Mouse (Mus musculus) forebrain, embryonic 12.5 days (tissue): ENCODE measurements around the gene Cfap61. TPM values are rescaled to one million over a fixed set of nuclear protein-coding genes. Genes with fewer than 3 reads are reported as not detected.

Experiments used
- ATAC-seq: fragments of 200-750 bp; cut with Nextera tagmentation; 2 replicates; pipeline ENCODE4 v1.8.0; 2017; ENCODE audit warnings: moderate TSS enrichment; ENCODE audit not compliant: low FRiP score
- H3K27ac ChIP-seq: fragments of 300-500 bp; sonication (generic); 2 replicates; pipeline ENCODE4 v1.5.1; 2016; ENCODE audit warnings: mild to moderate bottlenecking
- H3K27me3 ChIP-seq: fragments of 300-500 bp; sonication (generic); 2 replicates; pipeline ENCODE4 v1.6.1; 2016; ENCODE audit warnings: mild to moderate bottlenecking
- H3K36me3 ChIP-seq: fragments of 300-500 bp; sonication (generic); replicated peaks from 2 replicates; pipeline ENCODE4 v1.6.1; 2016; ENCODE audit warnings: mild to moderate bottlenecking
- H3K4me1 ChIP-seq: fragments of 300-500 bp; sonication (generic); 2 replicates; pipeline ENCODE4 v1.6.1; 2016
- H3K4me2 ChIP-seq: fragments of 300-500 bp; sonication (generic); 2 replicates; pipeline ENCODE4 v1.6.1; 2016; ENCODE audit warnings: mild to moderate bottlenecking, moderate library complexity
- H3K4me3 ChIP-seq: fragments of 300-500 bp; sonication (generic); replicated peaks from 2 replicates; pipeline ENCODE4 v1.5.1; 2016; ENCODE audit warnings: mild to moderate bottlenecking
- H3K9ac ChIP-seq: fragments of 300-500 bp; sonication (generic); 2 replicates; pipeline ENCODE4 v1.6.1; 2016; ENCODE audit warnings: mild to moderate bottlenecking
- H3K9me3 ChIP-seq: fragments of 300-500 bp; sonication (generic); 2 replicates; pipeline ENCODE4 v1.6.1; 2016
- WGBS: fragments of 180-500 bp; shearing (Covaris S2); methylation state at CpG from one replicate; pipeline ENCODE4 v1.1.7; 2016; 5-methylcytosine and 5-hydroxymethylcytosine counted together
- polyA plus RNA-seq: library from polyadenylated mRNA; unstranded; fragments of >200 nt; fragmentation: Nextera tagmentation; extraction: Ambion mirVana; gene quantifications from 2 replicates; pipeline ENCODE4 v1.2.1, GENCODE M21; 2016

Gene Cfap61
- polyA plus RNA-seq, 1 experiment from 2014 or later: 1.2 TPM

- H3K9me3 ChIP-seq: no peaks in the 10 kb centered on the region
- no peaks in the 10 kb centered on the region for H3K27me3 ChIP-seq
- H3K9ac ChIP-seq: no peak overlapping the region
- no peaks in the 10 kb centered on the region for H3K4me1 ChIP-seq
- no peak for ATAC-seq
- H3K36me3 ChIP-seq: no peaks in the 10 kb centered on the region
- H3K4me3 ChIP-seq: no peak overlapping the region
- 90% methylated on average over 4 of the region's 4 CpGs for WGBS
- H3K27ac ChIP-seq: no peak overlapping the region
- no peak overlapping the region for H3K4me2 ChIP-seq
These were observed 212.7 kb downstream of the Cfap61 start for GRCm38 (mm10) chr2:146147306-146147705.

- Histone ChIP-seq H3K36me3 (no peaks in the 10 kb centered on the region), H3K9me3 (no peaks in the 10 kb centered on the region), H3K4me3 (no peak overlapping the region), H3K4me1 (no peaks in the 10 kb centered on the region), H3K4me2 (no peak overlapping the region), H3K27me3 (no peaks in the 10 kb centered on the region), H3K9ac (no peak overlapping the region), H3K27ac (no peak overlapping the region)
- WGBS: 91% methylated on average over 5 of the region's 5 CpGs
- ATAC-seq: no peak
These were observed 213.2 kb downstream of the Cfap61 start for GRCm38 (mm10) chr2:146147801-146148200.

DNA sequence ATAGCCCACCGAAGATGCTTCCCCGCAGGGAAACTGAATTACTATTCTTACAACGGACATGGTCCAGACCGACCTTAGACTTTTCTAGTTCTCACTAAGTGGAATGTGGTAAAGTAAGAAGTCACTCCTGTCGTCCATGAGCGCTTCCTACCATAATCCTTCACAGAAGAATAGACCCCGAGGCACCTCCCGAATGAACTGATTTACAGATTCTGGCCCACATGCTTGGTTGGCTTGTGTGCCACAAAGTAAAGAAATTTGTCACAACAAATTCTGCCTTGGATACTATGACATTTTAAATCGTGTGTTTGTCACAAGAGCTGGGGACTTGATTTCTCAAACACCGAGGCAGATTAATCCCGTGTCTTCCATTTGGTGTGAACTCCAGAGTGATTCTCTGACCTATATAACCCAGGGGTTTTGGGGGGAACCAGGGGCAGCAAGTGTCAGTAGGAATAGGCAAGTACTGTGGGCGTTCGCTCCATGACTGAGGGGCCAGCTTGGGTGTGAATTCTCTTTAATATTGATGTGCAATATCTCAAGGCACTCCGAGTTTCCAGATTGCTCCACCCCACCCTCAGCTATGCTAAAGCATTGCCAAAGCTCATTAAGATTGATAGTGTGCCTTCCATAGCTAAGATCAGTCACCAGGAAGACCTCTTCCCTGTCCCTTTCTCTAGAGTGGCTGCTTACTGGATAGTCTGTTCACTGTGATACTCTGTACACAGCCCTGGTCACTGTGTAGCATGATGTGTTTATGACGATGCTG lies 214.8 kb downstream of the Cfap61 start:
- no peak for ATAC-seq
- no peak overlapping the region for H3K9ac ChIP-seq
- no peaks in the 10 kb centered on the region for H3K9me3 ChIP-seq
- no peak overlapping the region for H3K4me2 ChIP-seq
- H3K4me3 ChIP-seq: no peak overlapping the region
- no peaks in the 10 kb centered on the region for H3K36me3 ChIP-seq
- no peak overlapping the region for H3K27ac ChIP-seq
- H3K4me1 ChIP-seq: no peaks in the 10 kb centered on the region
- H3K27me3 ChIP-seq: no peaks in the 10 kb centered on the region
- 89% methylated on average over 15 of the region's 15 CpGs for WGBS

DNA sequence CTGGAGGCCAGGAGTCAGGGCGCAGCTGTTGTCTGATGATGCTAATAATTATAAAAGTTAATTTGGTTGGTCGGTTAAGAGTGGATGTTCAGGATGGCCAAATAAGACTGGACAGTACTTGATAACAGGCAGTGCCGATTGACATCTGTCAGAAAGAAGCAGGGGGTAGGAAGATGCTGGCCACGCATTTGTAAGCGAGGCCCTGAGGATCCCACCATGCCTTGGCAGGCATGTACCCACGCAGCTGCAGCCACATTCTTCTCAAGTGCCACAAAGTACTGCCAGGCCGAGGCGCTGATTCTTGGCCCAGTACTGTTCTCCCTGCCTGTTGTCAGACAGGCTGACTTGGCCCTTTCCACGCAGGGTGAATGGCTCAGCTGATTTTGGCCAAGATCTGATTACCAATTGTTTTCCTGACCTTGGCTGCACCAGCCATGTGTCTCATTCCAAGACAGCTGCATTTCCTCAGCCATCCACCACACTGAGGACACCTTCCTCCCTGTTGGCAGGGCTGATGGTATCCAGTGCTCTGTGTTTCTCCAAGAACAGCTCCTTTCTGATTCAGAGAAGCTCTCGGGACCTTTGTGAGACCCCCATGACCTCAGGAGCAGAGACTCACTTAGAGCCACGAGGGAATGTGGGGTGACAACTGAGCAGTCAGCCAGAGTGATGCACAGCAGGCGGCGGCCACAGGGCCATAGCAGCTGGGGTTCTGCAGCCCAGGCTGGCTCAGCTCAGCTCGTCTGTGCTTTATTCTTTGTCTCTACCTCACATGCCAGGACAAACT lies 233.6 kb downstream of the Cfap61 start:
- no peaks in the 10 kb centered on the region for H3K27me3 ChIP-seq
- no peaks in the 10 kb centered on the region for H3K36me3 ChIP-seq
- H3K9me3 ChIP-seq: no peaks in the 10 kb centered on the region
- H3K4me3 ChIP-seq: no peak overlapping the region
- peaks cover 17% of the 10 kb centered on the region for H3K4me1 ChIP-seq
- peak overlapping the region; percentile 53; the same call in 1 of the 2 replicates for H3K27ac ChIP-seq
- ATAC-seq: 0 out of 2 replicates have a peak, but pooled peaks have one; percentile 7
- H3K4me2 ChIP-seq: no peak overlapping the region
- WGBS: 50% methylated on average over 14 of the region's 14 CpGs
- no peak overlapping the region; the same call in 1 of the 2 replicates for H3K9ac ChIP-seq

GRCm38 (mm10) chr2:146169492-146169891 lies 234.9 kb downstream of the Cfap61 start:
- Histone ChIP-seq H3K9ac (no peak overlapping the region), H3K36me3 (no peaks in the 10 kb centered on the region), H3K4me1 (peaks cover 17% of the 10 kb centered on the region), H3K27me3 (no peaks in the 10 kb centered on the region), H3K9me3 (no peaks in the 10 kb centered on the region), H3K27ac (no peak overlapping the region), H3K4me3 (no peak overlapping the region), H3K4me2 (no peak overlapping the region)
- peak; percentile 24; the same call in 1 of the 2 replicates for ATAC-seq
- WGBS: 23% methylated on average over 7 of the region's 7 CpGs

GRCm38 (mm10) chr2:146172106-146172505 lies 237.5 kb downstream of the Cfap61 start:
- H3K4me1 ChIP-seq: peaks cover 17% of the 10 kb centered on the region
- H3K27me3 ChIP-seq: no peaks in the 10 kb centered on the region
- no peak overlapping the region for H3K4me2 ChIP-seq
- no peak overlapping the region for H3K27ac ChIP-seq
- no peak overlapping the region for H3K9ac ChIP-seq
- no peak for ATAC-seq
- H3K36me3 ChIP-seq: no peaks in the 10 kb centered on the region
- WGBS: 43% methylated on average over 4 of the region's 4 CpGs
- H3K4me3 ChIP-seq: no peak overlapping the region
- no peaks in the 10 kb centered on the region for H3K9me3 ChIP-seq

GRCm38 (mm10) chr2:146174173-146174572 lies 239.6 kb downstream of the Cfap61 start:
- Histone ChIP-seq H3K9ac (no peak overlapping the region), H3K4me3 (no peak overlapping the region), H3K27me3 (no peaks in the 10 kb centered on the region), H3K4me1 (peaks cover 6% of the 10 kb centered on the region), H3K9me3 (no peaks in the 10 kb centered on the region), H3K4me2 (no peak overlapping the region), H3K27ac (no peak overlapping the region), H3K36me3 (no peaks in the 10 kb centered on the region)
- no peak for ATAC-seq
- 94% methylated on average over 7 of the region's 7 CpGs for WGBS

GRCm38 (mm10) chr2:146178718-146179117 lies 244.1 kb downstream of the Cfap61 start:
- H3K4me2 ChIP-seq: no peak overlapping the region
- H3K9ac ChIP-seq: no peak overlapping the region
- no peak overlapping the region for H3K27ac ChIP-seq
- peaks cover 3% of the 10 kb centered on the region for H3K4me1 ChIP-seq
- H3K36me3 ChIP-seq: no peaks in the 10 kb centered on the region
- no peak overlapping the region for H3K4me3 ChIP-seq
- H3K27me3 ChIP-seq: no peaks in the 10 kb centered on the region
- WGBS: 85% methylated on average over 1 of the region's 1 CpGs
- H3K9me3 ChIP-seq: no peaks in the 10 kb centered on the region
- no peak for ATAC-seq

DNA sequence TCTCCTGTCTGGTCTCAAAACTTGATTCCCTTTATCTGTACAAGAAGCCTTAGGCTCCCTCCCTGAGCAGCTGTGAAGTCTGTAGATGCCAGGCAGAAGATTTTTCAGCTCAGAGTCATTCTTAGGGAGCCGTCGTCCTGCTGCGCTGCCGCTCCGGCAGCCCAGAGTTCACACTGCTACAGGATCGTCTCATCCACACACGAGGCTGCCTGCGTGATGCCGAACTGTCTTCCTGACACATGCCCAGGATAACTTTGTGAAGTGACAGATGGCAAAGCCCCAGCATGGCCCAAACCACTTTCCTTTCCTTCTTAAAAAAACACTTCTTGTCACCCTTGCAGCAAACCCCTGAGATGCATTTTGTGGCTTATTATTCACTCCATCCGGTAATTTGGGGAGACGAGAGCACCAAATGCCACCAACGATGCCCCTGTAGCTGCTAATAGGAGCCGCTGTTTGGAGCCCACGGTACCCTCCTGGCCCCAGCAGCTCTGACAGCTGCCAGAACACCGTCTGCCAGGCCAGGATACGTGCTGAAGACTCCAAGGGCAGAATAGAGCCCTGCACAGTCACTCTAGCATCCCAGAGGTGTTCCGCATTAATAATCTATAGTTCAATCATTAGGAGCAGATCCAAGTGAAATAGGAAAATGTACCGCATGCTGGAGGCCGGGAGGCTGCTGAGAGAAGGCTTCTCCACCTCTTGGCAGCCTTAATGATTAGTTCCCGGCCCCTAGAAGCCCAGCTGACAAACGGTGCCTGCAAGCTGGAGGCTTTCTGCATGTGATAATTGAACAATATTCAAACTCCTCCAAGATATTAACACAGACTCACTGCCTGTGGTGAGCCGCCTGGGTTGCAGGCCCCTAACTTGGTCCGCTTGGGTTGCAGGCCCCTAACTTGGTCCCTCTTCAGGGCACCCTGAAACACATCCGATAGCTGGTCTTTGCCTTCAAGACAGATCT lies 249.5 kb downstream of the Cfap61 start:
- H3K9ac ChIP-seq: no peak overlapping the region
- H3K27me3 ChIP-seq: peaks cover 3% of the 10 kb centered on the region; the same call in 1 of the 2 replicates
- no peak overlapping the region for H3K4me2 ChIP-seq
- no peaks in the 10 kb centered on the region for H3K9me3 ChIP-seq
- no peak for ATAC-seq
- peaks cover 12% of the 10 kb centered on the region for H3K4me1 ChIP-seq
- H3K27ac ChIP-seq: peak overlapping the region; percentile 56; the same call in 1 of the 2 replicates
- H3K36me3 ChIP-seq: no peaks in the 10 kb centered on the region
- no peak overlapping the region for H3K4me3 ChIP-seq
- WGBS: 76% methylated on average over 24 of the region's 24 CpGs

GRCm38 (mm10) chr2:146196126-146196525 lies 261.5 kb downstream of the Cfap61 start:
- H3K4me3 ChIP-seq: no peak overlapping the region
- H3K4me2 ChIP-seq: no peak overlapping the region
- H3K27me3 ChIP-seq: no peaks in the 10 kb centered on the region; the same call in 1 of the 2 replicates
- no peak overlapping the region for H3K9ac ChIP-seq
- 89% methylated on average over 11 of the region's 11 CpGs for WGBS
- H3K36me3 ChIP-seq: no peaks in the 10 kb centered on the region
- no peak overlapping the region for H3K27ac ChIP-seq
- H3K4me1 ChIP-seq: no peaks in the 10 kb centered on the region
- ATAC-seq: no peak
- H3K9me3 ChIP-seq: no peaks in the 10 kb centered on the region

- no peak overlapping the region for H3K4me3 ChIP-seq
- H3K9ac ChIP-seq: no peak overlapping the region
- no peaks in the 10 kb centered on the region for H3K9me3 ChIP-seq
- no peaks in the 10 kb centered on the region for H3K4me1 ChIP-seq
- WGBS: 85% methylated on average over 7 of the region's 7 CpGs
- no peaks in the 10 kb centered on the region for H3K36me3 ChIP-seq
- no peaks in the 10 kb centered on the region; the same call in 1 of the 2 replicates for H3K27me3 ChIP-seq
- ATAC-seq: no peak
- no peak overlapping the region for H3K4me2 ChIP-seq
- H3K27ac ChIP-seq: no peak overlapping the region
These were observed 263.4 kb downstream of the Cfap61 start for GRCm38 (mm10) chr2:146197947-146198346.

DNA sequence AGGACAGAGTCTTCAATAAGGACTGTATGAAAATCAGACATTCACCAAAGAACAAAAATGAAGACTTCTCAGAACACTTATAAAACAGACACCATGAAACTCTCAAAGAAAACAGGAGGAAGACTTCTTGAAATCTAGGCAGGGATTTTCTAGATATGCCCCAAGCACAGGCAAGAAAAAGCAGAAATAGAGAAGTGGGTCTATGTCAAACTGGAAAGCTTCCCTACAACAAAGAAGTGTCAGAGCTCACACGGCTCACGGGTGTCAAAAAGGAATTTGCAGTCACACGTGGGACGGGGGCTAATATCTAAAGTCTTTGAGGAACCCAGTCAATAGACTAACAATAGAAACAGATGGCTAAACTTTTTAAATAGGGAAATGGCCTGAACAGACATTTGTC lies 276.4 kb downstream of the Cfap61 start:
- Histone ChIP-seq H3K4me2 (no peak overlapping the region), H3K27ac (no peak overlapping the region), H3K4me3 (no peak overlapping the region), H3K4me1 (peaks cover 16% of the 10 kb centered on the region), H3K36me3 (no peaks in the 10 kb centered on the region), H3K27me3 (peaks cover 17% of the 10 kb centered on the region), H3K9ac (no peak overlapping the region), H3K9me3 (no peaks in the 10 kb centered on the region)
- WGBS: 24% methylated on average over 4 of the region's 4 CpGs
- ATAC-seq: no peak
